Mouse (Mus musculus) spleen, adult 2 months (tissue): ENCODE data around the gene 4921524J17Rik. TPM values are rescaled to one million over a fixed set of nuclear protein-coding genes. Genes with fewer than 3 reads are reported as not detected.

Source experiments
- DNase-seq, 2 experiments: peaks; one replicate each; pipeline versions ENCODE4 v3.0.0 to v3.0.0-alpha.2; 2012 to 2021; ENCODE audit warnings: low spot score in 2 of 2, low read depth in 1 of 2
- H3K27ac ChIP-seq: fragments of 200-500 bp; 2 replicates; pipeline ENCODE4 v1.5.1; 2012; ENCODE audit warnings: low read length, inconsistent platforms; ENCODE audit not compliant: insufficient read depth
- H3K27me3 ChIP-seq: fragments of 200-500 bp; 2 replicates; pipeline ENCODE4 v1.6.1; 2012; ENCODE audit warnings: mild to moderate bottlenecking, moderate library complexity, low read length, inconsistent platforms; ENCODE audit not compliant: control insufficient read depth, insufficient read depth
- H3K36me3 ChIP-seq: fragments of 200-500 bp; 2 replicates; pipeline ENCODE4 v1.6.1; 2012; ENCODE audit warnings: mild to moderate bottlenecking, low read length, inconsistent platforms; ENCODE audit not compliant: control insufficient read depth, insufficient read depth
- H3K4me1 ChIP-seq: fragments of 200-500 bp; 2 replicates; pipeline ENCODE4 v1.6.1; 2011; ENCODE audit warnings: inconsistent platforms; ENCODE audit not compliant: control insufficient read depth, insufficient read depth, insufficient read length
- H3K4me3 ChIP-seq: fragments of 200-500 bp; 2 replicates; pipeline ENCODE4 v1.5.1; 2011; ENCODE audit warnings: mild to moderate bottlenecking, inconsistent platforms; ENCODE audit not compliant: insufficient read depth, insufficient read length; ENCODE audit errors: extremely low read depth
- CTCF ChIP-seq: fragments of 200-500 bp; IDR thresholded peaks from 2 replicates; pipeline ENCODE4 v1.5.1; 2011; ENCODE audit warnings: mild to moderate bottlenecking, inconsistent platforms; ENCODE audit not compliant: insufficient read depth, insufficient read length, insufficient replicate concordance; ENCODE audit errors: extremely low read depth
- POLR2A ChIP-seq: fragments of 200-500 bp; IDR thresholded peaks from 2 replicates; pipeline ENCODE4 v1.6.1; 2011; ENCODE audit warnings: low read depth, low read length, inconsistent platforms
- WGBS: fragments of 180-500 bp; shearing (Covaris S2); methylation state at CpG from one replicate; pipeline ENCODE4 v1.1.7; 2018; 5-methylcytosine and 5-hydroxymethylcytosine counted together
- polyA plus RNA-seq: library from polyadenylated mRNA; depleted of rRNA; stranded (reverse); fragments of >200 nt; gene quantifications from 2 replicates; pipeline ENCODE4 v1.2.3, GENCODE M21; 2012; rRNA removed

Gene 4921524J17Rik
- 1.6 and 2.8 TPM in 2 replicates for polyA plus RNA-seq

GRCm38 (mm10) chr8:85432168-85433016 lies at the start of gene 4921524J17Rik:
Gene 4921524J17Rik, minus strand, starts transcription at chr8:85432833.
- TF ChIP-seq POLR2A (peak; percentile 86), CTCF (no peak)
- peak; percentile 92 to 95 for DNase-seq
- H3K36me3 ChIP-seq, result no peaks in the 10 kb centered on the region
- WGBS, result under 1% methylated on average over 84 of the region's 85 CpGs
- H3K27ac ChIP-seq, result peak within 1 kb of the TSS; percentile 94
- peaks cover 4% of the 10 kb centered on the region for H3K4me1 ChIP-seq
- H3K4me3 ChIP-seq, result peak within 1 kb of the TSS; percentile 89
- H3K27me3 ChIP-seq, result no peaks in the 10 kb centered on the region

GRCm38 (mm10) chr8:85482427-85482826 lies 49.8 kb upstream of the 4921524J17Rik start:
- DNase-seq, result no peak
- Histone ChIP-seq H3K27me3 (no peaks in the 10 kb centered on the region), H3K36me3 (no peaks in the 10 kb centered on the region), H3K4me1 (peaks cover 3% of the 10 kb centered on the region; the same call in 1 of the 2 replicates), H3K4me3 (no peak overlapping the region), H3K27ac (no peak overlapping the region)
- no peak for TF ChIP-seq CTCF
- TF ChIP-seq POLR2A, result no peak
- WGBS, result 73% methylated on average over 6 of the region's 6 CpGs

GRCm38 (mm10) chr8:85481900-85482299 lies 49.3 kb upstream of the 4921524J17Rik start:
- H3K4me1 ChIP-seq, result peaks cover 3% of the 10 kb centered on the region; the same call in 1 of the 2 replicates
- peak overlapping the region; percentile 12; the same call in 1 of the 2 replicates for H3K4me3 ChIP-seq
- peak; percentile 32 to 56 for DNase-seq
- H3K36me3 ChIP-seq, result no peaks in the 10 kb centered on the region
- TF ChIP-seq CTCF, result no peak
- TF ChIP-seq POLR2A, result peak; percentile 9; the same call in 1 of the 2 replicates
- no peak overlapping the region for H3K27ac ChIP-seq
- WGBS, result 6% methylated on average over 10 of the region's 10 CpGs
- H3K27me3 ChIP-seq, result no peaks in the 10 kb centered on the region

- H3K36me3 ChIP-seq, result no peaks in the 10 kb centered on the region
- H3K4me3 ChIP-seq, result no peak overlapping the region
- no peak for DNase-seq
- 88% methylated on average over 2 of the region's 2 CpGs for WGBS
- H3K27ac ChIP-seq, result no peak overlapping the region
- TF ChIP-seq POLR2A, result no peak
- H3K27me3 ChIP-seq, result no peaks in the 10 kb centered on the region
- peaks cover 3% of the 10 kb centered on the region; the same call in 1 of the 2 replicates for H3K4me1 ChIP-seq
Observed at GRCm38 (mm10) chr8:85479710-85480109, 47.1 kb upstream of the 4921524J17Rik start.

GRCm38 (mm10) chr8:85478397-85478796 lies 45.8 kb upstream of the 4921524J17Rik start:
- H3K4me3 ChIP-seq, result no peak overlapping the region
- no peak for DNase-seq
- H3K4me1 ChIP-seq, result peaks cover 3% of the 10 kb centered on the region; the same call in 1 of the 2 replicates
- TF ChIP-seq CTCF, result no peak
- TF ChIP-seq POLR2A, result no peak
- no peak overlapping the region for H3K27ac ChIP-seq
- no peaks in the 10 kb centered on the region for H3K27me3 ChIP-seq
- 98% methylated on average over 2 of the region's 2 CpGs for WGBS
- H3K36me3 ChIP-seq, result no peaks in the 10 kb centered on the region

GRCm38 (mm10) chr8:85476970-85477545 lies 44.4 kb upstream of the 4921524J17Rik start:
- WGBS, result 75% methylated on average over 4 of the region's 4 CpGs
- no peaks in the 10 kb centered on the region for H3K36me3 ChIP-seq
- no peak for DNase-seq
- TF ChIP-seq POLR2A, result no peak
- no peak for TF ChIP-seq CTCF
- H3K27ac ChIP-seq, result no peak overlapping the region
- no peaks in the 10 kb centered on the region for H3K4me1 ChIP-seq
- no peak overlapping the region for H3K4me3 ChIP-seq
- no peaks in the 10 kb centered on the region for H3K27me3 ChIP-seq
